Mouse (Mus musculus): ENCODE results near the gene Foxc1.

- TF ChIP-seq POLR2A (IDR thresholded peaks at IDR 0.05; ENCODE audit: low read depth, low read length) = no peak
- no peak for TF ChIP-seq SMC3 (IDR thresholded peaks at IDR 0.05; ENCODE audit: low read depth, low read length)
- no peak for TF ChIP-seq MXI1 (IDR thresholded peaks at IDR 0.05; ENCODE audit: low read depth, low read length)
- no peak for TF ChIP-seq ETS1 (conservative IDR thresholded peaks at IDR 0.05; ENCODE audit: low read depth, low read length)
- TF ChIP-seq BHLHE40 (IDR thresholded peaks at IDR 0.05; ENCODE audit: low read depth, low read length) = no peak
Observed at GRCm38 (mm10) chr13:31780299-31780698, 26.1 kb upstream of the Foxc1 start.

Measured in CH12.LX (cell line).